Mouse (Mus musculus) CD4-positive, CD25-positive, alpha-beta regulatory T cell, adult 4 months (primary cell): ENCODE measurements around the gene Kcnma1. TPM values are rescaled to one million over a fixed set of nuclear protein-coding genes. Genes with fewer than 3 reads are reported as not detected.

Experiments used
- ATAC-seq: one replicate; pipeline ENCODE4 v1.8.0; 2017
- polyA plus RNA-seq, 2 experiments: library from polyadenylated mRNA; unstranded; fragments of 100-300 nt; shearing (Covaris generic); gene quantifications; one replicate each; pipeline ENCODE4 v1.2.1; 2017

Gene Kcnma1
- polyA plus RNA-seq, 2 experiments from 2014 or later: not detected

- no peak for ATAC-seq
Measured at GRCm38 (mm10) chr14:23522606-23523159, 491.6 kb downstream of the Kcnma1 start.

- ATAC-seq: no peak
Measured at GRCm38 (mm10) chr14:23521080-23521684, 493.1 kb downstream of the Kcnma1 start.

GRCm38 (mm10) chr14:23517374-23517773 is 496.9 kb downstream of the Kcnma1 start:
- ATAC-seq: no peak

GRCm38 (mm10) chr14:23509792-23510191 is 504.5 kb downstream of the Kcnma1 start:
- ATAC-seq: no peak

- ATAC-seq: no peak
Measured at GRCm38 (mm10) chr14:23502236-23502790, 512.0 kb downstream of the Kcnma1 start.

GRCm38 (mm10) chr14:23496801-23497200 is 517.5 kb downstream of the Kcnma1 start:
- no peak for ATAC-seq

- no peak for ATAC-seq
Measured at GRCm38 (mm10) chr14:23496236-23496740, 518.0 kb downstream of the Kcnma1 start.

GRCm38 (mm10) chr14:23494496-23494800 is 519.8 kb downstream of the Kcnma1 start:
- no peak for ATAC-seq

GRCm38 (mm10) chr14:23493750-23494495 is 520.4 kb downstream of the Kcnma1 start:
- ATAC-seq: no peak

- no peak for ATAC-seq
Measured at GRCm38 (mm10) chr14:23492581-23493360, 521.5 kb downstream of the Kcnma1 start.

GRCm38 (mm10) chr14:23491359-23491758 is 522.9 kb downstream of the Kcnma1 start:
- no peak for ATAC-seq

- no peak for ATAC-seq
Measured at GRCm38 (mm10) chr14:23486687-23487086, 527.6 kb downstream of the Kcnma1 start.

- no peak for ATAC-seq
Measured at GRCm38 (mm10) chr14:23485802-23486500, 528.3 kb downstream of the Kcnma1 start.

GRCm38 (mm10) chr14:23475129-23475528 is 539.2 kb downstream of the Kcnma1 start:
- no peak for ATAC-seq

- ATAC-seq: no peak
Measured at GRCm38 (mm10) chr14:23470071-23470470, 544.2 kb downstream of the Kcnma1 start.

GRCm38 (mm10) chr14:23465135-23465534 is 549.2 kb downstream of the Kcnma1 start:
- peak; percentile 71 for ATAC-seq

GRCm38 (mm10) chr14:23458560-23458959 is 555.7 kb downstream of the Kcnma1 start:
- ATAC-seq: no peak

GRCm38 (mm10) chr14:23451681-23452080 is 562.6 kb downstream of the Kcnma1 start:
- ATAC-seq: no peak

GRCm38 (mm10) chr14:23437467-23437866 is 576.8 kb downstream of the Kcnma1 start:
- no peak for ATAC-seq

GRCm38 (mm10) chr14:23435861-23436260 is 578.4 kb downstream of the Kcnma1 start:
- no peak for ATAC-seq

GRCm38 (mm10) chr14:23430006-23430405 is 584.3 kb downstream of the Kcnma1 start:
- ATAC-seq: no peak

GRCm38 (mm10) chr14:23429043-23429442 is 585.2 kb downstream of the Kcnma1 start:
- ATAC-seq: no peak
